Mouse (Mus musculus): ENCODE measurements at regions not wholly inside any gene's neighbourhood (a gene's known extent, or its start where the extent isn't known, plus 50 kb on each side); places are given as distances from the start of the nearest gene placed in this dataset.

DNA sequence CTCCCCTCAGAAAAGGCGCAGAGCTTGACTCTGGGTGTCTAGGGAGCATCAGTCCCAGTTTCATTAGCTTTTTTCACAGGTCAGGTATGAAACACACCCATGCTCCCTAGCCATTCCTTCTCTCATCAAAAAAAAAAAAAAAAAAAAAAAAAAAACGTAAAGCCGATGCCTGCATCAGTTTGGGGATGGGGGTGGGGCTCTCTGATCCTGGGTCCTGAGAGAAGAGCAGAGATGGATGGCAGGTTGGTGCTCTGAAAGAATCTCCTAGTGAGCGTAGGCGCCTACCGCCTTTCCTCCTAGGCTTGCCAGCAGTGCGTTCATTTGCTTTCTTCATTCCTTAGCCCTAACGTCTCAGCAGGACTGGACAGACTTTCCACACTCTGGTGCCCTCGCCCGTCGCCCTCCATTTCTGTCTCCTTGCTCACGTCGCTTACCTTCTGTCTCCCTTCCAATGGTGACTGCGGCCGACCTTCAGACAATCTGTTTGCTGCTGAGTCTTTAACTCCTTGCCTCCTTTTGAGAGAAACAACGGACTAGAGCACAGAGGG, 267.5 kb downstream of the Agtpbp1 start:
- Histone ChIP-seq H3K27ac (ENCODE audit: insufficient read depth, low read depth, low read length) (no peak overlapping the region), H3K27me3 (replicated peaks; ENCODE audit: control insufficient read depth, insufficient read depth, low read length) (no peaks in the 10 kb centered on the region; the same call in 1 of the 2 replicates), H3K4me1 (ENCODE audit: control insufficient read depth, insufficient read depth, low read length) (no peaks in the 10 kb centered on the region), H3K36me3 (ENCODE audit: control insufficient read depth, insufficient read depth, low read length) (no peaks in the 10 kb centered on the region), H3K4me3 (ENCODE audit: insufficient read depth, low read depth, low read length) (no peak overlapping the region)
- WGBS: 61% methylated on average over 16 of the region's 16 CpGs
- TF ChIP-seq POLR2A (IDR thresholded peaks at IDR 0.05; ENCODE audit: low read depth, low read length) (no peak), CTCF (conservative IDR thresholded peaks at IDR 0.05; ENCODE audit: insufficient read depth, insufficient read length, low read depth, low read length) (no peak)
- DNase-seq: no peak

- Histone ChIP-seq H3K27me3 (replicated peaks; ENCODE audit: control insufficient read depth, insufficient read depth, low read length) (no peaks in the 10 kb centered on the region; the same call in 1 of the 2 replicates), H3K4me3 (ENCODE audit: insufficient read depth, low read depth, low read length) (no peak overlapping the region), H3K36me3 (ENCODE audit: control insufficient read depth, insufficient read depth, low read length) (no peaks in the 10 kb centered on the region), H3K27ac (ENCODE audit: insufficient read depth, low read depth, low read length) (no peak overlapping the region), H3K4me1 (ENCODE audit: control insufficient read depth, insufficient read depth, low read length) (no peaks in the 10 kb centered on the region)
- 48% methylated on average over 3 of the region's 3 CpGs for WGBS
- no peak for DNase-seq
- TF ChIP-seq POLR2A (IDR thresholded peaks at IDR 0.05; ENCODE audit: low read depth, low read length): no peak
- no peak for TF ChIP-seq CTCF (conservative IDR thresholded peaks at IDR 0.05; ENCODE audit: insufficient read depth, insufficient read length, low read depth, low read length)
Measured at GRCm38 (mm10) chr13:59315811-59316210, 269.2 kb downstream of the Agtpbp1 start.

DNA sequence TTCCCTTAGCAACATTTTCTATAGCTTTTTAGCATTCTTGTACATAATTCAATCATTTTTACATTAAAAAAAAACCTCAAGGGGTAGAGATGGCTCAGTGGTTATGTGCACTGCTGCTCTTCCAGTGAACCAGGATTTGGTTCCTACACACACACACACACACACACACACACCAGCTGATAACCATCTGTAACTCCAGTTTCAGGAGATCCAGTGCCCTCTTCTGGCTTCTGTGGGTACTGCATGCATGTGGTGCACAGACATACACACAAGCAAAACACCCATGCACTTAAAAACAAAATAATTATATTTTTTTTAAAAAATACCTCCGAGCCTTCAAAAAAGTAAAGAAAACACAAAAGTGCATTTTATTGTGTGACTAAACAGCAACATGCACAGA, 270.6 kb downstream of the Agtpbp1 start:
- H3K27me3 ChIP-seq (replicated peaks; ENCODE audit: control insufficient read depth, insufficient read depth, low read length): no peaks in the 10 kb centered on the region; the same call in 1 of the 2 replicates
- 76% methylated on average over 1 of the region's 1 CpGs for WGBS
- DNase-seq: peak; percentile 14

GRCm38 (mm10) chr13:59313725-59314330, 271.2 kb downstream of the Agtpbp1 start:
- WGBS: 96% methylated on average over 7 of the region's 7 CpGs
- TF ChIP-seq POLR2A (IDR thresholded peaks at IDR 0.05; ENCODE audit: low read depth, low read length) (no peak), CTCF (conservative IDR thresholded peaks at IDR 0.05; ENCODE audit: insufficient read depth, insufficient read length, low read depth, low read length) (no peak)
- Histone ChIP-seq H3K4me1 (ENCODE audit: control insufficient read depth, insufficient read depth, low read length) (no peaks in the 10 kb centered on the region), H3K27me3 (replicated peaks; ENCODE audit: control insufficient read depth, insufficient read depth, low read length) (no peaks in the 10 kb centered on the region), H3K27ac (ENCODE audit: insufficient read depth, low read depth, low read length) (no peak overlapping the region), H3K4me3 (ENCODE audit: insufficient read depth, low read depth, low read length) (no peak overlapping the region), H3K36me3 (ENCODE audit: control insufficient read depth, insufficient read depth, low read length) (no peaks in the 10 kb centered on the region)
- no peak for DNase-seq

More for the DNA sequence above, 270.6 kb downstream of the Agtpbp1 start:
- no peak overlapping the region for H3K4me3 ChIP-seq (ENCODE audit: insufficient read depth, low read depth, low read length)
- TF ChIP-seq POLR2A (IDR thresholded peaks at IDR 0.05; ENCODE audit: low read depth, low read length): no peak
- peak; percentile 38; the same call in 1 of the 2 replicates for TF ChIP-seq CTCF (conservative IDR thresholded peaks at IDR 0.05; ENCODE audit: insufficient read depth, insufficient read length, low read depth, low read length)
- no peaks in the 10 kb centered on the region for H3K4me1 ChIP-seq (ENCODE audit: control insufficient read depth, insufficient read depth, low read length)
- H3K36me3 ChIP-seq (ENCODE audit: control insufficient read depth, insufficient read depth, low read length): no peaks in the 10 kb centered on the region
- H3K27ac ChIP-seq (ENCODE audit: insufficient read depth, low read depth, low read length): no peak overlapping the region

GRCm38 (mm10) chr13:59292905-59293304, 292.1 kb downstream of the Agtpbp1 start:
- DNase-seq: no peak
- Histone ChIP-seq H3K36me3 (ENCODE audit: control insufficient read depth, insufficient read depth, low read length) (no peaks in the 10 kb centered on the region), H3K4me1 (ENCODE audit: control insufficient read depth, insufficient read depth, low read length) (no peaks in the 10 kb centered on the region), H3K27me3 (replicated peaks; ENCODE audit: control insufficient read depth, insufficient read depth, low read length) (no peaks in the 10 kb centered on the region), H3K4me3 (ENCODE audit: insufficient read depth, low read depth, low read length) (no peak overlapping the region), H3K27ac (ENCODE audit: insufficient read depth, low read depth, low read length) (no peak overlapping the region)
- WGBS: 19% methylated on average over 5 of the region's 5 CpGs
- TF ChIP-seq POLR2A (IDR thresholded peaks at IDR 0.05; ENCODE audit: low read depth, low read length) (no peak), CTCF (conservative IDR thresholded peaks at IDR 0.05; ENCODE audit: insufficient read depth, insufficient read length, low read depth, low read length) (no peak)

GRCm38 (mm10) chr13:59289127-59289526, 295.9 kb downstream of the Agtpbp1 start:
- H3K4me1 ChIP-seq (ENCODE audit: control insufficient read depth, insufficient read depth, low read length): no peaks in the 10 kb centered on the region

DNA sequence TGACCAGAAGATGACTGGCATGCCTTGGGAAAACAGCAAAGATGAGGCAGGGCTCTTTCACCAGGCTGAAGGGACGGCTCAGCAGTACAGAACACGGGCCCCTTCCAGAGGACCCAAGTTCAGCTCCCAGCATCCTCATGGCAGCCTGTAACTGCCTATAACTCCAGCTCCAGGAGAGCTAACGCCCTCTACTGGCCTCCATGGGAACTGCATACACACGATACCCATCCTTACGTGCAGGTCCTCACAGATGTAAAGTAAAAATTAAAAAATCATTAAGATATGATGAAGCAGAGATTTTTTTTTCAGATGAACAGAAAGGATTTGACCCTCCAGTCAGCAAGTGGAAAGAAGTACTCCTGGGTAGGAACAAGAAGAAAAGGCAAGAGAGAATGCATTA, 303.8 kb downstream of the Agtpbp1 start:
- TF ChIP-seq POLR2A (IDR thresholded peaks at IDR 0.05; ENCODE audit: low read depth, low read length) (no peak), CTCF (conservative IDR thresholded peaks at IDR 0.05; ENCODE audit: insufficient read depth, insufficient read length, low read depth, low read length) (no peak)
- 84% methylated on average over 5 of the region's 5 CpGs for WGBS
- no peaks in the 10 kb centered on the region for H3K36me3 ChIP-seq (ENCODE audit: control insufficient read depth, insufficient read depth, low read length)

More at GRCm38 (mm10) chr13:59289127-59289526, 295.9 kb downstream of the Agtpbp1 start:
- DNase-seq: no peak
- no peaks in the 10 kb centered on the region for H3K36me3 ChIP-seq (ENCODE audit: control insufficient read depth, insufficient read depth, low read length)
- H3K27ac ChIP-seq (ENCODE audit: insufficient read depth, low read depth, low read length): no peak overlapping the region
- 0 out of 2 replicates have a peak, but pooled peaks have one; percentile 14 for TF ChIP-seq CTCF (conservative IDR thresholded peaks at IDR 0.05; ENCODE audit: insufficient read depth, insufficient read length, low read depth, low read length)
- TF ChIP-seq POLR2A (IDR thresholded peaks at IDR 0.05; ENCODE audit: low read depth, low read length): no peak
- H3K4me3 ChIP-seq (ENCODE audit: insufficient read depth, low read depth, low read length): no peak overlapping the region
- H3K27me3 ChIP-seq (replicated peaks; ENCODE audit: control insufficient read depth, insufficient read depth, low read length): no peaks in the 10 kb centered on the region
- 35% methylated on average over 11 of the region's 11 CpGs for WGBS

More for the DNA sequence above, 303.8 kb downstream of the Agtpbp1 start:
- Histone ChIP-seq H3K4me1 (ENCODE audit: control insufficient read depth, insufficient read depth, low read length) (no peaks in the 10 kb centered on the region), H3K4me3 (ENCODE audit: insufficient read depth, low read depth, low read length) (no peak overlapping the region), H3K27ac (ENCODE audit: insufficient read depth, low read depth, low read length) (no peak overlapping the region), H3K27me3 (replicated peaks; ENCODE audit: control insufficient read depth, insufficient read depth, low read length) (no peaks in the 10 kb centered on the region)
- no peak for DNase-seq

Data from kidney, adult 2 months (tissue).